8 mouse cellular contexts compared by ENCODE assay signal in the genomic region with DNA sequence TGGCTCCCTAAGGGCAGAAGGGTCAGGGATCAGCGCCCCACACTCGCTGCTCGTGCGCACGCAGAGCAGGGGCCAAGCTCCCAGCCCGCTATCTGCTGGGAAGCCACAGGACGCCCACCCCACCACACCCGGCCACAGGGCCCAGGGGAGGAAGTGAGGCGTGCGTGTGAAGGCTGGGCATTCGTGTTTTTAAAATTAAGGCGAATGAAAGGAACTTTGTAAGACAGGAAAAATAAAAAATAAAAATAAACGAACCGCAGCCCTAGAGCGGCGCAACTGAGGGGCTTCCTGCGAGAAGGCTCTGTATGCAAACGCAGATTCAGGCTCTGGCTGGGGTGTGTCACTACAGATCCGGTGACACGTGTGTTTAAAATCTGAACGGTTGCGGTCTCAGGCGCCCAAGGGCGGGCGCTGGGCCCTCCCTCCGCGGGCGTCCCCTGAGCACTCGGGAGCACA. TPM values are rescaled to one million over a fixed set of nuclear protein-coding genes. Genes with fewer than 3 reads are reported as not detected.
A peak's percentile ranks its signal among the peaks of the same experiment; 100 is the strongest.
DNase-seq lines count a peak whose midpoint lies in the region; ATAC-seq and TF ChIP-seq lines count a peak whose summit lies in the region.

No protein-coding gene starts in this region.

- intact Hi-C loops in heart, postnatal 36 days (cut with DNase I) = loop anchor here (5.0 to 10.0 kb wide), 3 partner anchors 183 to 475 kb away; partner anchors contain the start of genes Bcs1l and Zfp142

- no peak overlapping the region for H3K9ac ChIP-seq in limb, embryonic 15.5 days

- peaks cover 61% of the 10 kb centered on the region for H3K4me1 ChIP-seq in limb, embryonic 15.5 days

- H3K27ac ChIP-seq in limb, embryonic 15.5 days = peak overlapping the region; percentile 99

- peaks cover 18% of the 10 kb centered on the region for H3K79me2 ChIP-seq in myocyte (ENCODE audit: control insufficient read depth, insufficient read depth)

- H3K27me3 ChIP-seq in limb, embryonic 15.5 days = no peaks in the 10 kb centered on the region
- no peaks in the 10 kb centered on the region for H3K27me3 ChIP-seq in myocyte (ENCODE audit: control insufficient read depth, insufficient read depth, insufficient read length)

- TF ChIP-seq POLR2A in myocyte (IDR thresholded peaks at IDR 0.05; ENCODE audit: insufficient read length, low read depth) = no peak

- DNase-seq in kidney, adult 11 months = peak; percentile 37
- DNase-seq in kidney, adult 8-10 months = no peak
- peak; percentile 38 for DNase-seq in embryo, embryonic 9.5 days (ENCODE audit: extremely low spot score)
- peak; percentile 52 to 59 for DNase-seq in heart, postnatal 36 days
- peak; percentile 47 for DNase-seq in yolk sac, embryonic 10.5 days (ENCODE audit: low spot score)
- DNase-seq in layer of hippocampus, adult 11-12 months (ENCODE audit: low spot score) = no peak

- no peaks in the 10 kb centered on the region for H3K9me3 ChIP-seq in limb, embryonic 15.5 days

- H3K4me3 ChIP-seq in limb, embryonic 15.5 days = peak overlapping the region; percentile 95
- peak overlapping the region; percentile 55 for H3K4me3 ChIP-seq in myocyte

- 4% methylated on average over 29 of the region's 29 CpGs for WGBS in limb, embryonic 15.5 days

- H3K4me2 ChIP-seq in limb, embryonic 15.5 days = peak overlapping the region; percentile 74
- H3K4me2 ChIP-seq in myocyte (ENCODE audit: low read depth) = peak overlapping the region; percentile 84

- peaks cover 18% of the 10 kb centered on the region for H3K36me3 ChIP-seq in limb, embryonic 15.5 days
- no peaks in the 10 kb centered on the region for H3K36me3 ChIP-seq in myocyte (ENCODE audit: control insufficient read depth, insufficient read depth)

- peak; percentile 4 for ATAC-seq in limb, embryonic 15.5 days (ENCODE audit: insufficient number of reproducible peaks, low FRiP score, low TSS enrichment, low read depth)

- H3ac ChIP-seq in myocyte (ENCODE audit: control insufficient read depth, insufficient read length) = no peak overlapping the region

TF ChIP-seq in myocyte, 11 proteins besides CTCF, POLR2A, EP300 and RAD21:
- TF ChIP-seq MAX (IDR thresholded peaks at IDR 0.05; ENCODE audit: low read depth) (no peak), TCF12 (IDR thresholded peaks at IDR 0.05; ENCODE audit: insufficient read depth, poor library complexity, severe bottlenecking) (no peak), USF1 (IDR thresholded peaks at IDR 0.05; ENCODE audit: low read depth) (no peak), CEBPB (IDR thresholded peaks at IDR 0.05; ENCODE audit: insufficient read depth, poor library complexity, severe bottlenecking) (no peak), TCF3 (IDR thresholded peaks at IDR 0.05; ENCODE audit: insufficient read length, low read depth) (no peak), SRF (IDR thresholded peaks at IDR 0.05; ENCODE audit: control insufficient read depth, insufficient read length, low read depth) (no peak), REST (IDR thresholded peaks at IDR 0.05; ENCODE audit: insufficient read depth, insufficient read length) (no peak)

RNA-seq across cellular contexts. Expression of gene Ctdsp1, which starts 1.4 kb away (rescaled TPM):
- total RNA-seq in heart, postnatal 36 days (2021) = 100 to 1,000 TPM; 127 to 133 TPM
- 82.4 and 85.4 TPM in 2 replicates for polyA plus RNA-seq in limb, embryonic 15.5 days (2015; fragmentation: Nextera tagmentation; extraction: Ambion mirVana)
- polyA plus RNA-seq in myocyte (2012; fragmentation: generic; extraction: Trizol) = 64.0 TPM

RNA-seq across cellular contexts. Expression of gene Slc11a1, which starts 14.9 kb away (rescaled TPM):
- 1 to 10 TPM; 4.7 to 5.5 TPM for total RNA-seq in heart, postnatal 36 days (2021)
- polyA plus RNA-seq in limb, embryonic 15.5 days (2015; fragmentation: Nextera tagmentation; extraction: Ambion mirVana) = 3.4 and 4.4 TPM in 2 replicates
- polyA plus RNA-seq in myocyte (2012; fragmentation: generic; extraction: Trizol) = 1.0 TPM

RNA-seq across cellular contexts. Expression of gene Vil1, which starts 19.3 kb away (rescaled TPM):
- total RNA-seq in heart, postnatal 36 days (2021) = 1 to 10 TPM in 1 of 2 experiments, under 1 TPM in 1; 0.86 to 1.3 TPM
- 0.15 and 0.20 TPM in 2 replicates for polyA plus RNA-seq in limb, embryonic 15.5 days (2015; fragmentation: Nextera tagmentation; extraction: Ambion mirVana)
- polyA plus RNA-seq in myocyte (2012; fragmentation: generic; extraction: Trizol) = 0.02 TPM

RNA-seq across cellular contexts. Expression of gene Catip, which starts 28.0 kb away (rescaled TPM):
- under 1 TPM; 0.19 to 0.41 TPM for total RNA-seq in heart, postnatal 36 days (2021)
- polyA plus RNA-seq in limb, embryonic 15.5 days (2015; fragmentation: Nextera tagmentation; extraction: Ambion mirVana) = 1.6 and 2.0 TPM in 2 replicates
- 0.10 TPM for polyA plus RNA-seq in myocyte (2012; fragmentation: generic; extraction: Trizol)

Comparison
In these comparisons a context has a peak if more than half of its experiments do, and no peak if none do; other contexts are left out.
1. DNase-seq: peak in kidney, adult 11 months (single experiment), embryo, embryonic 9.5 days (single experiment), heart, postnatal 36 days (2 of 2) and yolk sac, embryonic 10.5 days (single experiment); none in kidney, adult 8-10 months (0 of 2) and layer of hippocampus, adult 11-12 months (single experiment).